Mouse (Mus musculus): ENCODE results near the gene Cox17. TPM values are rescaled to one million over a fixed set of nuclear protein-coding genes. Genes with fewer than 3 reads are reported as not detected.
A peak's percentile ranks its signal among the peaks of the same experiment; 100 is the strongest.

The Cox17 gene
- polyA plus RNA-seq, 1 experiment from 2014 or later: 108 TPM

GRCm38 (mm10) chr16:38308195-38308594, 38.6 kb upstream of the Cox17 start:
- no peak overlapping the region for H3K27ac ChIP-seq (replicated peaks; ENCODE audit: low read depth, low read length)
- H3K27me3 ChIP-seq (ENCODE audit: control insufficient read depth, insufficient read depth, low read length): no peaks in the 10 kb centered on the region
- no peak overlapping the region for H3K4me3 ChIP-seq (ENCODE audit: low read depth, low read length)
- WGBS: 85% methylated on average over 11 of the region's 11 CpGs
- ATAC-seq (replicated peaks; ENCODE audit: insufficient number of reproducible peaks, low FRiP score, low TSS enrichment, low read depth): no peak
- no peaks in the 10 kb centered on the region for H3K36me3 ChIP-seq (replicated peaks; ENCODE audit: control insufficient read depth, insufficient read depth, low read depth, low read length)
- no peak overlapping the region for H3K9ac ChIP-seq (replicated peaks; ENCODE audit: low read length)
- H3K4me2 ChIP-seq (ENCODE audit: low read depth, low read length): no peak overlapping the region
- H3K9me3 ChIP-seq (replicated peaks; ENCODE audit: control insufficient read depth, low read length): no peaks in the 10 kb centered on the region
- DNase-seq (ENCODE audit: low spot score): no peak
- H3K4me1 ChIP-seq (ENCODE audit: control insufficient read depth, insufficient read depth, low read length): no peaks in the 10 kb centered on the region; the same call in 1 of the 2 replicates

- no peak overlapping the region for H3K9ac ChIP-seq (replicated peaks; ENCODE audit: low read length)
- H3K4me1 ChIP-seq (ENCODE audit: control insufficient read depth, insufficient read depth, low read length): no peaks in the 10 kb centered on the region
- 74% methylated on average over 9 of the region's 9 CpGs for WGBS
- ATAC-seq (replicated peaks; ENCODE audit: insufficient number of reproducible peaks, low FRiP score, low TSS enrichment, low read depth) (no peak), DNase-seq (ENCODE audit: low spot score) (no peak)
- no peaks in the 10 kb centered on the region for H3K9me3 ChIP-seq (replicated peaks; ENCODE audit: control insufficient read depth, low read length)
- no peak overlapping the region for H3K4me3 ChIP-seq (ENCODE audit: low read depth, low read length)
- no peak overlapping the region for H3K27ac ChIP-seq (replicated peaks; ENCODE audit: low read depth, low read length)
- H3K27me3 ChIP-seq (ENCODE audit: control insufficient read depth, insufficient read depth, low read length): no peaks in the 10 kb centered on the region
- no peaks in the 10 kb centered on the region for H3K36me3 ChIP-seq (replicated peaks; ENCODE audit: control insufficient read depth, insufficient read depth, low read depth, low read length)
- H3K4me2 ChIP-seq (ENCODE audit: low read depth, low read length): no peak overlapping the region
These were observed 28.3 kb upstream of the Cox17 start for GRCm38 (mm10) chr16:38318492-38318891.

GRCm38 (mm10) chr16:38319087-38319486, 27.7 kb upstream of the Cox17 start:
- Histone ChIP-seq H3K9me3 (replicated peaks; ENCODE audit: control insufficient read depth, low read length) (no peaks in the 10 kb centered on the region), H3K27ac (replicated peaks; ENCODE audit: low read depth, low read length) (no peak overlapping the region), H3K4me3 (ENCODE audit: low read depth, low read length) (no peak overlapping the region), H3K36me3 (replicated peaks; ENCODE audit: control insufficient read depth, insufficient read depth, low read depth, low read length) (no peaks in the 10 kb centered on the region), H3K9ac (replicated peaks; ENCODE audit: low read length) (no peak overlapping the region), H3K27me3 (ENCODE audit: control insufficient read depth, insufficient read depth, low read length) (no peaks in the 10 kb centered on the region), H3K4me1 (ENCODE audit: control insufficient read depth, insufficient read depth, low read length) (no peaks in the 10 kb centered on the region), H3K4me2 (ENCODE audit: low read depth, low read length) (no peak overlapping the region)
- 87% methylated on average over 4 of the region's 4 CpGs for WGBS
- ATAC-seq (replicated peaks; ENCODE audit: insufficient number of reproducible peaks, low FRiP score, low TSS enrichment, low read depth) (no peak), DNase-seq (ENCODE audit: low spot score) (no peak)

GRCm38 (mm10) chr16:38321452-38321935, 25.3 kb upstream of the Cox17 start:
- Histone ChIP-seq H3K4me1 (ENCODE audit: control insufficient read depth, insufficient read depth, low read length) (no peaks in the 10 kb centered on the region), H3K4me3 (ENCODE audit: low read depth, low read length) (no peak overlapping the region; the same call in 1 of the 2 replicates), H3K9ac (replicated peaks; ENCODE audit: low read length) (0 out of 2 replicates have a peak overlapping the region, but pooled peaks have one; percentile 33), H3K4me2 (ENCODE audit: low read depth, low read length) (0 out of 2 replicates have a peak overlapping the region, but pooled peaks have one; percentile 15), H3K9me3 (replicated peaks; ENCODE audit: control insufficient read depth, low read length) (no peaks in the 10 kb centered on the region), H3K27ac (replicated peaks; ENCODE audit: low read depth, low read length) (no peak overlapping the region), H3K27me3 (ENCODE audit: control insufficient read depth, insufficient read depth, low read length) (no peaks in the 10 kb centered on the region), H3K36me3 (replicated peaks; ENCODE audit: control insufficient read depth, insufficient read depth, low read depth, low read length) (no peaks in the 10 kb centered on the region)
- ATAC-seq (replicated peaks; ENCODE audit: insufficient number of reproducible peaks, low FRiP score, low TSS enrichment, low read depth) (no peak), DNase-seq (ENCODE audit: low spot score) (peak; percentile 75)
- WGBS: 25% methylated on average over 17 of the region's 17 CpGs

GRCm38 (mm10) chr16:38324311-38324710, 22.5 kb upstream of the Cox17 start:
- no peak for ATAC-seq (replicated peaks; ENCODE audit: insufficient number of reproducible peaks, low FRiP score, low TSS enrichment, low read depth)
- Histone ChIP-seq H3K36me3 (replicated peaks; ENCODE audit: control insufficient read depth, insufficient read depth, low read depth, low read length) (no peaks in the 10 kb centered on the region), H3K27ac (replicated peaks; ENCODE audit: low read depth, low read length) (no peak overlapping the region), H3K9me3 (replicated peaks; ENCODE audit: control insufficient read depth, low read length) (no peaks in the 10 kb centered on the region), H3K4me3 (ENCODE audit: low read depth, low read length) (no peak overlapping the region), H3K9ac (replicated peaks; ENCODE audit: low read length) (no peak overlapping the region), H3K4me1 (ENCODE audit: control insufficient read depth, insufficient read depth, low read length) (no peaks in the 10 kb centered on the region), H3K27me3 (ENCODE audit: control insufficient read depth, insufficient read depth, low read length) (no peaks in the 10 kb centered on the region), H3K4me2 (ENCODE audit: low read depth, low read length) (no peak overlapping the region)
- WGBS: 88% methylated on average over 15 of the region's 15 CpGs
- no peak for DNase-seq (ENCODE audit: low spot score)

- Histone ChIP-seq H3K4me1 (ENCODE audit: control insufficient read depth, insufficient read depth, low read length) (no peaks in the 10 kb centered on the region), H3K9me3 (replicated peaks; ENCODE audit: control insufficient read depth, low read length) (no peaks in the 10 kb centered on the region), H3K4me2 (ENCODE audit: low read depth, low read length) (no peak overlapping the region), H3K36me3 (replicated peaks; ENCODE audit: control insufficient read depth, insufficient read depth, low read depth, low read length) (no peaks in the 10 kb centered on the region), H3K27me3 (ENCODE audit: control insufficient read depth, insufficient read depth, low read length) (no peaks in the 10 kb centered on the region), H3K4me3 (ENCODE audit: low read depth, low read length) (no peak overlapping the region), H3K27ac (replicated peaks; ENCODE audit: low read depth, low read length) (no peak overlapping the region), H3K9ac (replicated peaks; ENCODE audit: low read length) (no peak overlapping the region)
- DNase-seq (ENCODE audit: low spot score): no peak
- ATAC-seq (replicated peaks; ENCODE audit: insufficient number of reproducible peaks, low FRiP score, low TSS enrichment, low read depth): no peak
- 84% methylated on average over 11 of the region's 11 CpGs for WGBS
These were observed 19.9 kb upstream of the Cox17 start for GRCm38 (mm10) chr16:38326778-38327397.

GRCm38 (mm10) chr16:38329340-38329739, 17.5 kb upstream of the Cox17 start:
- H3K9ac ChIP-seq (replicated peaks; ENCODE audit: low read length): no peak overlapping the region
- no peak for DNase-seq (ENCODE audit: low spot score)
- no peaks in the 10 kb centered on the region for H3K4me1 ChIP-seq (ENCODE audit: control insufficient read depth, insufficient read depth, low read length)
- H3K36me3 ChIP-seq (replicated peaks; ENCODE audit: control insufficient read depth, insufficient read depth, low read depth, low read length): no peaks in the 10 kb centered on the region
- no peaks in the 10 kb centered on the region for H3K27me3 ChIP-seq (ENCODE audit: control insufficient read depth, insufficient read depth, low read length)
- no peak for ATAC-seq (replicated peaks; ENCODE audit: insufficient number of reproducible peaks, low FRiP score, low TSS enrichment, low read depth)
- H3K9me3 ChIP-seq (replicated peaks; ENCODE audit: control insufficient read depth, low read length): no peaks in the 10 kb centered on the region
- H3K4me2 ChIP-seq (ENCODE audit: low read depth, low read length): no peak overlapping the region
- WGBS: 84% methylated on average over 3 of the region's 3 CpGs
- no peak overlapping the region for H3K4me3 ChIP-seq (ENCODE audit: low read depth, low read length)
- no peak overlapping the region for H3K27ac ChIP-seq (replicated peaks; ENCODE audit: low read depth, low read length)

- no peaks in the 10 kb centered on the region for H3K4me1 ChIP-seq (ENCODE audit: control insufficient read depth, insufficient read depth, low read length)
- H3K36me3 ChIP-seq (replicated peaks; ENCODE audit: control insufficient read depth, insufficient read depth, low read depth, low read length): no peaks in the 10 kb centered on the region
- H3K9ac ChIP-seq (replicated peaks; ENCODE audit: low read length): no peak overlapping the region
- H3K27me3 ChIP-seq (ENCODE audit: control insufficient read depth, insufficient read depth, low read length): no peaks in the 10 kb centered on the region
- H3K4me3 ChIP-seq (ENCODE audit: low read depth, low read length): no peak overlapping the region
- ATAC-seq (replicated peaks; ENCODE audit: insufficient number of reproducible peaks, low FRiP score, low TSS enrichment, low read depth) (no peak), DNase-seq (ENCODE audit: low spot score) (no peak)
- no peaks in the 10 kb centered on the region for H3K9me3 ChIP-seq (replicated peaks; ENCODE audit: control insufficient read depth, low read length)
- H3K4me2 ChIP-seq (ENCODE audit: low read depth, low read length): no peak overlapping the region
- no peak overlapping the region for H3K27ac ChIP-seq (replicated peaks; ENCODE audit: low read depth, low read length)
- WGBS: 39% methylated on average over 6 of the region's 6 CpGs
These were observed 12.4 kb upstream of the Cox17 start for GRCm38 (mm10) chr16:38334431-38334830.

Measured in embryonic facial prominence, embryonic 11.5 days (tissue).